Mouse (Mus musculus): Measurements from ENCODE around the gene Ltb4r2.

The Ltb4r2 gene

DNA sequence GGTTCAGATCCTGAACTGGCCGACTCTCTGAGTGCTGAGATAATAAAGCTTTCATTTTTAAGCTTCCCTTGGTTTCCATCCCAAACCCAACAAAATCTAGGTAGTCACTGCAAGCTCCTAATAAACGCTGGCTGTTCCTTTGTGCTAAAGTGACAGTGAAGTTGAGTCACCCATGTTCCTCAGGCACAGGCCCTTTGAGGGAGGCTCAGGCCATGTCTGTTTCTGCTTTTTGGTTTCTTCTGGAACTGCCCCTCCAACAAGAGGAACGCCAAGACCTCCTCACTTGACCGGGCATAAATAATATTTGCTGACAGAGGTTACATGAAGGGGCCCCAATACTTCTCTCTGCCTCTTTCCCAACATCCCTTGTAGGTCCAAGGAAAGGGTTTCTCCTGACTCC is 25.5 kb upstream of the Ltb4r2 start:
- DNase-seq (ENCODE audit: extremely low spot score, low read depth, low spot score): no peak

DNA sequence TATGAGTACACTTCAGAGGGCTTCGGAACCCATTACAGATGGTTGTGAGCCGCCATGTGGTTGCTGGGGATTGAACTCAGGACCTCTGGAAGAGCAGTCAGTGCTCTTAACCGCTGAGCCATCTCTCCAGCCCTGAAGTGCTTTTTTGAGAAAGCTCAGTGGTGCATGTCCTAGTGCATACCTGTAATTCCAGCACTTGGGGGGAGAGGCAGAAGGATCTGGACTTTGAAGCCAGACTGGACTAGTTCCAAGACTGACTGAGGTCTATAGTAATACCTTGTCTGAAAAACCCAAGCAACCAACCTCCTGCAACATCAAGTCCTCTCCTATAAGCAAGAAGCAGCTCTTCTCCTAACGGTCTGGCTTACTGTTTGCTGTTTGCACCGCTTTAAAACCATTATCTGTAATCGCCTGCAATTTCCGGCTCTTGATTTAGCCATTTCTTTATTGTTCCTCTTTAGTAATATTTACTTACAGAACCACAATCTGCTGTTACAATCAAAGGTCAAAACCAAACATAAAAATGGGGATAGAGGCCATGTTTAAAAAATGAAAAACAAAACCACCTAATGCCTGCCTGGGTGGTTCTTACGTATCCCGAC is 24.0 kb upstream of the Ltb4r2 start:
- no peak for DNase-seq (ENCODE audit: extremely low spot score, low read depth, low spot score)

DNA sequence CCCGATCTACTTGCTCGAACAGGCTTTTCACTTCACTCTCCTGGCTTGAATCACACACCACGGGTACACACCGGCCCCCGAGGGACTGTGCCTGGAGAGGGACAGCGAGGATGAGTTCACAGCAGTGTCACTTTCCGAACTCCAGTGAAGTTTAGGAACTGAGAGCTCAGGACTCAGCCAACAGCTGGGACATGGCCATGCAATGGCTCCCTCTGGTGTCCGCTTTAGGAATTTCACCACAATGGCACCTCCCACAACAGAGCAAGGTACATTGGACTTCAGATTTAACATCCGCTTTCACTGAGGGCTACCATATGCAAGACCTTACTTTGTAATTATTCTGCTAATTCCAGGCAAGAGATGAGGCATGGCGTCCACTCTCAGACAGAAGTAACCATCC is 17.5 kb upstream of the Ltb4r2 start:
- peak; percentile 89 for DNase-seq (ENCODE audit: extremely low spot score, low read depth, low spot score)

DNA sequence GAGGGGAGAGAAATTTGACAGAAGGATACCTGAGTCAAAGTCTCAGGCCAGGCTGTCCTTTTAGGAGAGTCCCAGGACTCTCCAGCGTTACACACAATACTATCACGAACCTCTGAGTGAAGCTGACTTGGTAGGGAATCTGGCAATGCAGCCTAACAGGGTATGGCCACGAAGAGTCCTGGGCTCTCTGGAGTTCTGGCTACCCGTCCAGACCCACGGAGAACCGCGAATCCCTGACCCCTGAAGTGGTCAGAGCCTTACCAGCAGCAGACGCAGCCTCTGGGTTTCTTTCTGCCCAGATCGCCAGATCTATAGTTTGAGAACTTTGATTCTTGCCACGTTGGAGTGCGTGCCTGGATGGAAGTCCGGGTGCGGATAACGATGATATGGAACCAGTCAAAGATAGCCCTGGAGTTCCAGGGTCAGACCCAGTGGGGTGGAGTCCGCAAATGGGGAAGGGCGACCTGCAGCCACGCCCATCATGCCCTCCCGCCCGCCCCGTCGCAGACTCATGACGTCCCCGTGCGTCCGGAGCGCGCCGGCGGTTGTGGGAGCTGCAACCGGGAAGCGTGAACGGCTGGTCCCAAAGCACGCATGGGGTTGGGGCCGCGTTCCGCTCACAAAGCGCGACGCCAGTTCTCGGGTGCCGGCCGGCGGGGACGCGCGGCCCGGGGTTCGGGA is 15.9 kb upstream of the Ltb4r2 start, which contains the start of the genes Dhrs1 and Nop9:
Gene Dhrs1 (minus strand): TSS at position 511 of the 681 bp plus-strand sequence.
Gene Nop9 (plus strand): TSS at position 514 of the 681 bp plus-strand sequence.
- DNase-seq (ENCODE audit: extremely low spot score, low read depth, low spot score): peak; percentile 44

DNA sequence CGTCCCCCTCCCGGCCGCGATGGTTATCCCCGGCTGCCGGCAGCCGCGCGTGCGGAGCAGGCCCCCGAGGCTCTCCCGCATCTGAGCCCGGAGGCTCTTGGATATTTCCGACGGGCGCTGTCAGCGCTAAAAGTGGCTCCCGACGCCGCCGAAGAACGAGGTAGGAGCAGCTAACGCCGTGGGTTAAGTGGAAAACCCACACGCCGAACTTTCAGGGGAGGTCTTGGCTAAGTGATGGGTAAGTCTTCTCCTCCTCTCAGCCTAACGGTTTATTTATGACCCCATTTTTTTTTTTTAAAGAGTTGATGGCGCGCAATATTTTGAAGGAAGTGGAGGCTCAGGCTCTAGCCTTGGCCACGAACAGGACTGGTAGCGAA is 15.4 kb upstream of the Ltb4r2 start:
- DNase-seq (ENCODE audit: extremely low spot score, low read depth, low spot score): no peak

DNA sequence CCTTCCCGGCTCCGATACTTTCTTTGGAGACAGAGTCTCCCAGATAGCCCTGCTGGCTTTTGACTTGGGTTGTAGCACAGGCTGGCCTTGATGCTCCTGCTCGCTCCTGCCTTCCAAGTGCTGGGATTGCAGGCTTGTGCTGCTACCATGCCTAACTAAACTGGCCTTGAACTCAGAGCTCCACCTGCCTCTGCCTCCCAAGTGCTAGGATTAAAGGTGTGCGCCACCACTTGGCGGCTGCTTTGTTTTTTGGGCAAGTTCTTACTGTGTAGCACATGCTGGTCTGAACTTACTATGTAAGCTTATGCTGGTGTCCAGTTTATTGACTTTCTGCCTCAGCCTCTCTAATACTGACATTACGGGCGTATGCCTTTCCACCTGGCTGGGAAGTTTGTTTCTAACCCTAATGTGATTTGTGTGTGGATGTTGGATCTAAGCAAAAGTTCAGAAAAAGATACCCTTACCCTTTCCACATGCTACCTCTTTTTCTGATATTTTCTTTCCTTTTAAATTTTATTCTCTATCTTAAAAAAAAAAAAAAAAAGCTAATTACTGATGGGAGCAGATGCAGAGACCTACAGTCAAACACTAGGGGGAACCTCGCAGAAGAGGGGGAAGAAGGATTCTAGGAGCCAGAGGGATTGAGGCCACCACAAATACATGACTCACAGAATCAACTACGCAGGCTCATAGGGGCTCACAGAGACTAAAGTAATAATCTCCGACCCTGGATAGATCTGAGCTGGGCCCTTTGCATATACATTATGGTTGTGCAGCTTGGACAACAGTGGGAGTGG is 14.0 kb upstream of the Ltb4r2 start:
- no peak for DNase-seq (ENCODE audit: extremely low spot score, low read depth, low spot score)

DNA sequence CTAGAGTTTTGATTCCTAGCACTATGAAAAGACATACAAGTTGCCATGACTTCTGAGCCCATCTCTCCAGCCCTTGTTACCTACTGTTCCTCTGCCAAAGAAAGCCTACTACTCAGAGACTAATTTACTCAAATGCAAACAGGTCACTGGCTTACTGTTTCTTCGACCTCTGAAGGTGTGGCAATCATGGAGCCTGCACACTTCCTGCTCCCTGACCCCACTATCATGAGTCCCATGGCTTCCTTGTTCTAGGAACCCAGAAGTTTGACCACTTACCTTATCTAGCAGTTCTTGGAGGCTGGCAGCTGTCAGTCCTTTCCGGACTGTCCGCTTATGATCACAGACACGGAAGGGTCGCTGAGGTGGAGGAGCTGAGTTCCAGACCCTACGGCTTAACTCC is 3.7 kb upstream of the Ltb4r2 start:
- no peak for DNase-seq (ENCODE audit: extremely low spot score, low read depth, low spot score)

DNA sequence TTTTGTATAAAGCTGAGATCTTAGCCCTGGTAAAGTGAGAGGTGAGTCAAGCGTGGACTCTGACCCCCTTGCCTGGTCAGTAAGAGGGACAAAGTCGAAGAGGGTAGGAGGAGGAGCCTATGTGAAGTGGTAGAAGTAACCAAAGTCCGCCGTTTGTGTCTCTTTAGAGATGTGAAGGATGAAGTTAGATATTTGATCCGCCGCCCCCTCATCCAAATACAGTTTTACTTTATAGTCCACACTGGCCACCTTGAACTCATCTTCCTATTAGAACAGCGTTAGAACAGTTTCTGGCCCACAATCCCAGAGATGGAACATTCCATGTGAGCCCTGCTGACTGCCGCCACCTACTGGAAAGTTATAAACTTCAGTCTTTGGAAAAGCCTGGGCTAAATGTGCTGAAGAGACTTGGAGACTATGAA is 2.9 kb upstream of the Ltb4r2 start, which contains the start of gene Cideb:
Gene Cideb (minus strand): TSS at position 96 of the 422 bp plus-strand sequence.
- DNase-seq (ENCODE audit: extremely low spot score, low read depth, low spot score): peak; percentile 39

DNA sequence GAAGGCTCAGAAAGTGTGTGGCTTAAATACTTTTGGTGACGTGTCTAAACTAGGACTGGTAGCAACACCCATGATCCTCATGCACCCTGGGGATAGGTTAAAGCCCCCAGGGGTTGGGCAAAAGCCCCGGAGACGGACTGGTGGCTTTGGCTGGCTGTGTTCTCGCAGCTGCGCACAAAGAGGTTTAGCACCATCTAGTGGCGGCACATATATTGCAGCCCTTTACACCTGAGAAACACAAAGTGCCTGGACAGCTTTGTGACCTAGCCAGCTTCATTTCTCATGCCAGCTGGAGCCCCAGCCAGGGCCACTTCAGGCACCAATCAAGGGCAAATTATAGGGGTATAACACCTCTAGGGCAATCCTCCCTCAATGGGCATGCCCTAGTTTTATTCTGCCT is 1.1 kb upstream of the Ltb4r2 start:
- peak; percentile 50 for DNase-seq (ENCODE audit: extremely low spot score, low read depth, low spot score)

DNA sequence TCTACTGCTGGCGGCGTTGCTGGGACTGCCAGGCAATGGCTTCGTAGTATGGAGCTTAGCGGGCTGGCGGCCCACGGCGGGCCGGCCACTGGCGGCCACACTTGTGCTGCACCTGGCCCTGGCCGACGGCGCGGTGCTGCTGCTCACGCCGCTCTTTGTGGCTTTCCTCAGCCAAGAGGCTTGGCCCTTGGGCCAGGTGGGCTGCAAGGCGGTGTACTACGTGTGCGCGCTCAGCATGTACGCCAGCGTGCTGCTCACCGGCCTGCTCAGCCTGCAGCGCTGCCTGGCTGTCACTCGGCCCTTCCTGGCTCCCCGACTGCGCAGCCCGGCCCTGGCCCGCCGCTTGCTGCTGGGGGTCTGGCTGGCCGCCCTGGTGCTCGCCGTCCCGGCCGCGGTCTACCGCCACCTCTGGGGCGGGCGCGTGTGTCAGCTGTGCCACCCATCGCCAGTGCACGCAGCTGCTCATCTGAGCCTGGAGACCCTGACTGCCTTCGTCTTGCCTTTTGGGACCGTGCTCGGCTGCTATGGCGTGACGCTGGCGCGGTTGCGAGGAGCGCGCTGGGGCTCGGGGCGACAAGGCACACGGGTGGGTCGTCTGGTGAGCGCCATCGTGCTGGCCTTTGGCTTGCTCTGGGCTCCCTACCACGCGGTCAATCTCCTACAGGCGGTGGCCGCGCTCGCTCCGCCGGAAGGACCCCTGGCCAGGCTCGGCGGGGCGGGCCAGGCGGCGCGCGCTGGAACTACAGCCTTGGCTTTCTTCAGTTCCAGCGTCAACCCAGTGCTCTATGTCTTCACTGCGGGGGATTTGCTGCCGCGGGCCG is 983 bp downstream of the Ltb4r2 start:
- no peak for DNase-seq (ENCODE audit: extremely low spot score, low read depth, low spot score)

DNA sequence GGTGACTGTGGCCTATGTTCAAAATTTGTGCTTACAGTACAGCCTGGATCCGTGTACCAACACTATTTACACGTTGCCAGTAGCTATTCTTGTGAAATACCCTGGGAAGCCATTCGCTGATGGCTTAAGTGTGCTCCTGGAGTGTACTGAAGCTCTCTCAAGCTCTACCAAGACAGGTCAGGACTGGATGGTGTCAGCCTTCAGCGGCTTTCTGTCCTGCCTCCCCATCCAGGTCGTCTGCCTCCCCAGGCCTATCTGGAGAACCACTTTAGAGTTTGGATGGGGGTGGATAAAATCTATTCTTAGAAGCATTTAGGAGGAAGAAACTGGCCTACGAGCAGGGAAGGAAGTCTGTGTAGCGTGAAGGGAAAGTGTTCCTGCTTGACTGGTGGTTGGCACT is 1.9 kb downstream of the Ltb4r2 start:
- no peak for DNase-seq (ENCODE audit: extremely low spot score, low read depth, low spot score)

DNA sequence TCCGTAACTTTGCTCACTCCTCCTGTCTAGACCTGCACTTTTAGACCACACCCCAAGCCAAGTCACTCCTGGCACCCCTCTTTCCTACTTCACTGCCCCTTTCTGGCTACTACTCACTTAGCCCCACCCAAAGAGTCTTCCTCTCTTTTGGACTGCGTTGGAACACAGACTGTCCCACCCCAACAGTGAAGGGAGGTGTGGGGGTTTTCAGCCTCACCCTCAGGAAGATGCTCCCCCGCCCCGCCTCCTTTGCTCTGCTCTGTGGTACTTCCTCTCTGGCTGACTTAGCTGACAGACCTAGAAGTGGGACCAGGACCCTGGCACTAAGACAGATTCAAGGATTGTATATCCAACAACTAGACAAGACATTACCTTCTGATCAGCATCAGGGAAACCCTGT is 4.5 kb downstream of the Ltb4r2 start, which contains the start of gene Ltb4r1:
Gene Ltb4r1 (plus strand): TSS at position 267 of the 400 bp plus-strand sequence.
- no peak for DNase-seq (ENCODE audit: extremely low spot score, low read depth, low spot score)

DNA sequence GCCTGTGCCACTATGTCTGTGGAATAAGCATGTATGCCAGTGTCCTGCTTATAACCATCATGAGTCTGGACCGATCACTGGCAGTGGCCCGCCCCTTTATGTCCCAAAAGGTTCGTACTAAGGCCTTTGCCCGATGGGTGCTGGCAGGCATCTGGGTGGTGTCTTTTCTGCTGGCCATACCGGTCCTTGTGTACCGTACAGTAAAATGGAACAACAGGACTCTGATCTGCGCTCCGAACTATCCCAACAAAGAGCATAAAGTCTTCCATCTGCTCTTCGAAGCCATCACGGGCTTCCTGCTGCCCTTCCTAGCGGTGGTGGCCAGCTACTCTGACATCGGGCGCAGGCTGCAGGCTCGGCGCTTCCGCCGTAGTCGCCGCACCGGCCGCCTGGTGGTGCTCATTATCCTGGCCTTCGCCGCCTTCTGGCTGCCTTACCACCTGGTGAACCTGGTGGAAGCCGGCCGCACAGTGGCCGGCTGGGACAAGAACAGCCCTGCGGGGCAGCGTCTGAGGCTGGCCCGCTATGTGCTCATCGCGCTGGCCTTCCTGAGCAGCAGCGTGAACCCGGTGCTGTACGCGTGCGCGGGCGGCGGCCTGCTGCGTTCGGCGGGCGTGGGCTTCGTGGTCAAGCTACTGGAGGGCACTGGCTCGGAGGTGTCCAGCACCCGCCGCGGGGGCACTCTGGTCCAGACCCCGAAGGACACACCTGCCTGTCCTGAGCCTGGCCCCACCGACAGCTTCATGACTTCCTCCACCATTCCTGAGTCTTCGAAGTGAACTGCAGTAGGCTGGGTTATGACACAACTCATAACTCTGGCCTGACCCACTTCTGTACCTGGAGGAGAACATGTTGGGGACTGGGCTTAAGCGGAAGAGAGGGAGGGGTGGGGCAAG is 6.5 kb downstream of the Ltb4r2 start:
- no peak for DNase-seq (ENCODE audit: extremely low spot score, low read depth, low spot score)

DNA sequence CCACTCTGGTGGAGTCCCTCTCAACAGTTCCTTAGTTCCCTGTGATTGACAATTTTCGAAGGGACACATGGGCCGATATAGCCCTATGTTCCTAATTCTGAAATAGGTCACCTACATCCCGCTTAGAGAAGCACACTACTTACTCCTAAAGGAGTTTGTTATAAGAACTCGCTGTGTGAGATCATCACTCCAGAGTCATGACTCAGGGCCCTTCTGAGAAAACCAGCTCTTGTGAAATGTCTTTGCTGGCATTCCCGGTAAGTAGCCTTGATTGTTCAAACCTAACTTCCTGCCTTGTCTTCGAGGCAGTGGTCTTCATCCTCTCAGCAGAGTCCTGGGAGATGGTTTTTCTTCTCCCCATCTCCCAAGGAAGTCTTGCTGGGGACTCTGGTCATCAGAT is 7.3 kb downstream of the Ltb4r2 start:
- no peak for DNase-seq (ENCODE audit: extremely low spot score, low read depth, low spot score)

DNA sequence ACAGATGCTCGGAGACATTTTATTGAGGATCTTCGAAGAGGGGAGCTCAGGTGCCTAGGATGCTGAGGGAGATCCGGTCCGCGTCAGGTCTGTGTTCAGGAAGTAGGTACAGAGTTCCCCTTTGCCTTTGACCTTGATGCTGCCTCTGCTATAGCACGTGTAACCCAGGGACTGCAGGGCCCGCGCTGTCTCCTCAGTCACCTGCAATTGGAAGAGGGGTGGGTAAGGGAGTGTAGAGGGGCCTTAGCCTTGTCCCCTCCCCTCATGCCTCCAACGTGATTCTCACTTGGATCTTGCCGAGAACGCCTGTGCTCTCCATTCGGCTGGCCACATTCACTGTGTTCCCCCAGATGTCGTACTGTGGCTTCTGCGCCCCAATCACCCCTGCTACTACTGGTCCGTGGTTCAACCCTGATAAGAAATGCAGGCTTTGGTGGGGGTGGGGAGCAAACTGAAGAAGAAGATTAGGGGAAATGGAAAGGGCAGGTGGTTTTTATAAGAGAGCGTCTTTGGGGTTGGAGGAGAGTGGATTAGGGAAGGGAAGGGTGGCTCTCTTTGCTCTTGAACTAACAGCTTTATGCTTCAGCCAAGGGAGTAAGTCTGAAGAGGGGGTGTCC is 8.0 kb downstream of the Ltb4r2 start:
- DNase-seq (ENCODE audit: extremely low spot score, low read depth, low spot score): no peak

DNA sequence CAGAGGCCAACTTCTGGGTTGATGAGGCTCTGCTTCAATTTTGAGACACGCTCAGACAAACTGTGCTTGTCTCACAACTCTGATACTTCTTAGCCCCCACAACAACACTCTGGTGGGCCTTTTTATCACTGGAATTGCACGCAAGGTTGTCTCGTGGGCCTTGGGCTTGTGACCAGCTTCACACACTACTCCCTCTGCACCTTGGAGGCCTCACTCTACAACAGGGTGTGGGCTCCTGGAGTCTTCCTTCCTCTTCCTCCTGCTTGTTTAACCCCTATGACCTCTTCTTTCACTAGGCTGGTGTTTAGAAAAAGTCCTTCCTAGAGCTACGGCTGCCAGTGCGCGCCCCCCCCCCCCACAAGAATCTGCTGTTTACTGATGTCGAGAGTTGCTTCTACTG is 15.5 kb downstream of the Ltb4r2 start:
- no peak for DNase-seq (ENCODE audit: extremely low spot score, low read depth, low spot score)

DNA sequence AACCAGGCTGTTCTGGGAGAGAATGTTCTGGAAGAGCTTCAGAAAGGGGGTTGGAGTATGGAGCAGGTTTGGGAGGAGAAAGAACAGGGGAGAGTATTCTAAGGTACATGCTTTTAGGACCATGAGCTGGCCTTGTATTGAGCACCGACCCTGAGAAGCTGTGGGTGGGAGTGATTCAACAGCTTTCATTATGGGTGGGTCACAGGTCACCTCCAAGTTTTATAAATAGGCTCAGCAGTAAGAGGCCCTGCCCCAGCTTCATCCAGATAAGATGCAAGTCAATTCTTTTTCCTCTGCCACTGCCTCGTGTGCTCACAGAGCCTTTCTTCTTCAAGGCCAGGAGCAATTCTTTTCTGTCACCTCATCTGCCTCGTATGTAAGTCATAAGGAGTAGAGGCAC is 15.9 kb downstream of the Ltb4r2 start:
- DNase-seq (ENCODE audit: extremely low spot score, low read depth, low spot score): no peak

DNA sequence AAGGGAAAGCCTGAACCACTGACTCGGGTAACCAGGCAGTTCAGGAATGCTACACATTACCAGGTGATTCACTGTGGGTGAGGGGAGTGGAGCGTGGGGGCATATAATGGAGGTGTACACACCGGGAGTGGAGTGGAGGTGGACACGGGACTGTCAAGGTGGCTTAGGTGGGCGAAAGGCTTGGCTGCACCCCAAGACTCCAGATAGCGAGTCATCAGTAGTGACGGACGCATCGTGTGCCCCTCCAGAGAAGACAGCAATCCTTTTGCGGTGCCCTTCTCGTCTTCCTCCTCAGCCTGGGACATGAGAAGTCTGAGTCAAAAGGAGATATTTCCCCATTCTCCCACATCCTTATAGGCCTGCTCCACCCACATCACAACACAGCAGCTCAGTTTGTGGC is 16.6 kb downstream of the Ltb4r2 start:
- DNase-seq (ENCODE audit: extremely low spot score, low read depth, low spot score): no peak

DNA sequence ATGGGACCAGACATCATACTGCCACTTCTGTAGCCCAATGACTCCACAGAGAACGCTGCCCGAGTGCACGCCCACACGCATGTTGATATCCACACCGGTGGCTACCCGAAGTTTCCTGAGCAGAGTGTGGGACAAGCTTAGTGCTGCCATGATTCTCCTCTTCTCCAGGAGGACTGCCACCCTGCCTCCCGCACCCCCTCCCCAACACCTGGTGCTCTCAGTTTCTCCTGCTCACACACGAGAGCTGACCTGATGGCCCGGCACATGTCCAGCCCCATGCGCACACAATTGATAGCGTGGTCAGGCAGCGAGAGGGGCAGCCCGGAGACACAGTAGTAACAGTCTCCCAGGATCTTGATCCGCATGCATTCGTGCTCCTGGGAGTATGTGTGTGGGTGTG is 17.5 kb downstream of the Ltb4r2 start:
- no peak for DNase-seq (ENCODE audit: extremely low spot score, low read depth, low spot score)

DNA sequence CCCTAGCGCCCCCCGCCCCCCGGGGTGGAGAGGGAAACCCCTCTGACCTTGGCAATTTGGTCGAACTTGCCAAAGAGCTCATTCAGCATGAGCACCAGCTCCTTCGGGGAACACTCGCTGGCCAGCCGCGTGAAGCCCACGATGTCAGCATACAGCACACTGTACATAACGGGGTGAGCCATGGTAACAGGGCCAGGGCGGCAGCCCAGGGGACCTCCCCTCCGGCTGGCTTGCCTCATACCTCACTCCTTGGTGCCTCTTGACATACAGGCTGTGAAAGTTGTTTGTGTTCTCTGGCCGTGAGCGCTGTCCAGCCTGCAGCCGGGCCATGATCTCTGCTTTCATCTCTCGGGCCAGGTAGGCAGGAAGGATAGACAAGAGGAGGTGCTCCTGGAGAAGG is 18.4 kb downstream of the Ltb4r2 start:
- no peak for DNase-seq (ENCODE audit: extremely low spot score, low read depth, low spot score)

Measured in hindlimb bud, embryonic 11.5 days (tissue).